Mouse (Mus musculus): ENCODE measurements around the gene Mb. TPM values are rescaled to one million over a fixed set of nuclear protein-coding genes. Genes with fewer than 3 reads are reported as not detected.

Mb gene
- polyA plus RNA-seq, 1 experiment from 2014 or later = 0.39 TPM

DNA sequence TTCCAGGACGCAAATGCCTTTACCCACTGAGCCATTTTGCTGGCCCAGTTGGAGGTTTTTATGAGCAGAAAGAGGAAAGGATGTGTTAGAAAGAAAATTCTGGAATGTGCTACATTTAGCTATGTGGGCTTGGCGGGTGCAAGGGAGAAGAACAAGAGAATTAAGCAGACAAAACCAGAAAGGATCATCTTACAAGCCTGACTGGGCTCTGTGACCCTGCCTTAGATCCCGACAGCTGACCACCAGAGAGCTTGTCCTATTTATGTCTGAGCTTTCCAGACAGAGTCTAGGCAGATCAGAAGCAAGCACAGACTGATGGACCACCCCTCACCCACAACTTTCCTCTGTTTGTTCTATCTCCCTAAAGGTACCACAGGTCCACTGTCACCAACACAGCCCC, 19.2 kb downstream of the Mb start:
- no peak for ATAC-seq (ENCODE audit: insufficient number of reproducible peaks, insufficient read depth, low FRiP score, low read depth)

GRCm38 (mm10) chr15:77029331-77029991, 21.0 kb downstream of the Mb start:
- Histone ChIP-seq H3K9me3 (ENCODE audit: control insufficient read depth, low read depth, low read length) (no peaks in the 10 kb centered on the region), H3K9ac (replicated peaks; ENCODE audit: low read depth, low read length) (no peak overlapping the region), H3K4me1 (ENCODE audit: control insufficient read depth, insufficient read depth, low read length) (no peaks in the 10 kb centered on the region), H3K36me3 (ENCODE audit: control insufficient read depth, insufficient read depth, low read length) (no peaks in the 10 kb centered on the region), H3K27ac (ENCODE audit: low read length) (no peak overlapping the region; the same call in 1 of the 2 replicates), H3K4me3 (ENCODE audit: low read depth, low read length) (no peak overlapping the region), H3K4me2 (replicated peaks; ENCODE audit: low read depth, low read length) (no peak overlapping the region), H3K27me3 (ENCODE audit: control insufficient read depth, insufficient read depth, low read length) (no peaks in the 10 kb centered on the region)
- peak; percentile 51; the same call in 1 of the 2 replicates for ATAC-seq (ENCODE audit: insufficient number of reproducible peaks, insufficient read depth, low FRiP score, low read depth)
- WGBS = 24% methylated on average over 7 of the region's 7 CpGs

More for the DNA sequence above, 19.2 kb downstream of the Mb start:
- Histone ChIP-seq H3K36me3 (ENCODE audit: control insufficient read depth, insufficient read depth, low read length) (no peaks in the 10 kb centered on the region), H3K4me1 (ENCODE audit: control insufficient read depth, insufficient read depth, low read length) (peaks cover 14% of the 10 kb centered on the region), H3K9ac (replicated peaks; ENCODE audit: low read depth, low read length) (no peak overlapping the region), H3K4me3 (ENCODE audit: low read depth, low read length) (no peak overlapping the region), H3K9me3 (ENCODE audit: control insufficient read depth, low read depth, low read length) (no peaks in the 10 kb centered on the region), H3K27ac (ENCODE audit: low read length) (no peak overlapping the region), H3K27me3 (ENCODE audit: control insufficient read depth, insufficient read depth, low read length) (no peaks in the 10 kb centered on the region), H3K4me2 (replicated peaks; ENCODE audit: low read depth, low read length) (no peak overlapping the region)
- WGBS = 58% methylated on average over 3 of the region's 3 CpGs

GRCm38 (mm10) chr15:77027675-77028074, 22.8 kb downstream of the Mb start:
- ATAC-seq (ENCODE audit: insufficient number of reproducible peaks, insufficient read depth, low FRiP score, low read depth) = no peak
- H3K4me3 ChIP-seq (ENCODE audit: low read depth, low read length) = no peak overlapping the region
- no peaks in the 10 kb centered on the region for H3K36me3 ChIP-seq (ENCODE audit: control insufficient read depth, insufficient read depth, low read length)
- H3K9me3 ChIP-seq (ENCODE audit: control insufficient read depth, low read depth, low read length) = no peaks in the 10 kb centered on the region
- 70% methylated on average over 6 of the region's 6 CpGs for WGBS
- no peak overlapping the region for H3K27ac ChIP-seq (ENCODE audit: low read length)
- no peak overlapping the region for H3K4me2 ChIP-seq (replicated peaks; ENCODE audit: low read depth, low read length)
- H3K4me1 ChIP-seq (ENCODE audit: control insufficient read depth, insufficient read depth, low read length) = peaks cover 1% of the 10 kb centered on the region; the same call in 1 of the 2 replicates
- no peaks in the 10 kb centered on the region for H3K27me3 ChIP-seq (ENCODE audit: control insufficient read depth, insufficient read depth, low read length)
- H3K9ac ChIP-seq (replicated peaks; ENCODE audit: low read depth, low read length) = no peak overlapping the region

GRCm38 (mm10) chr15:77027117-77027516, 23.4 kb downstream of the Mb start:
- Histone ChIP-seq H3K4me2 (replicated peaks; ENCODE audit: low read depth, low read length) (no peak overlapping the region), H3K9me3 (ENCODE audit: control insufficient read depth, low read depth, low read length) (no peaks in the 10 kb centered on the region), H3K9ac (replicated peaks; ENCODE audit: low read depth, low read length) (no peak overlapping the region), H3K27ac (ENCODE audit: low read length) (no peak overlapping the region), H3K36me3 (ENCODE audit: control insufficient read depth, insufficient read depth, low read length) (no peaks in the 10 kb centered on the region), H3K27me3 (ENCODE audit: control insufficient read depth, insufficient read depth, low read length) (no peaks in the 10 kb centered on the region), H3K4me1 (ENCODE audit: control insufficient read depth, insufficient read depth, low read length) (peaks cover 4% of the 10 kb centered on the region; the same call in 1 of the 2 replicates), H3K4me3 (ENCODE audit: low read depth, low read length) (no peak overlapping the region)
- 87% methylated on average over 3 of the region's 3 CpGs for WGBS
- ATAC-seq (ENCODE audit: insufficient number of reproducible peaks, insufficient read depth, low FRiP score, low read depth) = no peak

DNA sequence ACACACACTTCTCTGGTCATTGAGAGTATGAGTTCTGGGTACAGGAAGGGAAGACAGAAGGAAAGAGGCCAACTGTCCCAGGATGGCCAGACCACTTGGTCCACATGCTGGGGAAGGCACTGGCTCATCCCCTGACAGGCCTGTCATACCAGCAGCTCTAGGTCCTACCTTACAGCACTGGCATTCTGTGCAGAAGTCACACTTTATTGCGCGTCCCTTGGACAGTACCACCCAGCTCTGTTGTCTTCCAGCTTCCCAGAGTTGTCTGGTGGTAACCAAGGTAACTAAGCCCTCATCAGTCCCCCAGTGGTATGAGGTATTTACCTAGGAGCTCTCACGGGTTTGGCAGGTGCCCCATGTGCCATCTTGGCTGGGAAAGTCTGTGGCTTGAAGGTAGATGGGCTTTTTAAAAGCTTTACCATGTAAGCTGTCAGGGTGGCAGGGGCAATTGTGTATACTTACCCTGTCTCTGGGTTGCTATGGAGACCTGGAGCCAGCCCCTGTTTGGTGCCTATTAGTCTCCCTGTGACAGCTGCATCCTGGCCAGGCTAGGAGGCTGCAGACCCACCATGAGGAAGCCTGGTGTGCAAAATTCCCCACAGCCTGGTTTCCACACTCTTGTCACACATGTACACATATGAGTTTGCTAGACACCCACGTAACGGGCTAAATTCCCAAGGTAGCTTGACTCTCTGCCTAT, 24.4 kb downstream of the Mb start:
- no peaks in the 10 kb centered on the region for H3K9me3 ChIP-seq (ENCODE audit: control insufficient read depth, low read depth, low read length)
- peaks cover 4% of the 10 kb centered on the region; the same call in 1 of the 2 replicates for H3K4me1 ChIP-seq (ENCODE audit: control insufficient read depth, insufficient read depth, low read length)
- WGBS = 66% methylated on average over 5 of the region's 5 CpGs
- no peaks in the 10 kb centered on the region for H3K36me3 ChIP-seq (ENCODE audit: control insufficient read depth, insufficient read depth, low read length)
- no peak overlapping the region for H3K27ac ChIP-seq (ENCODE audit: low read length)
- H3K9ac ChIP-seq (replicated peaks; ENCODE audit: low read depth, low read length) = no peak overlapping the region
- H3K27me3 ChIP-seq (ENCODE audit: control insufficient read depth, insufficient read depth, low read length) = no peaks in the 10 kb centered on the region
- no peak for ATAC-seq (ENCODE audit: insufficient number of reproducible peaks, insufficient read depth, low FRiP score, low read depth)
- H3K4me2 ChIP-seq (replicated peaks; ENCODE audit: low read depth, low read length) = no peak overlapping the region
- no peak overlapping the region for H3K4me3 ChIP-seq (ENCODE audit: low read depth, low read length)

- Histone ChIP-seq H3K4me1 (ENCODE audit: control insufficient read depth, insufficient read depth, low read length) (peaks cover 4% of the 10 kb centered on the region; the same call in 1 of the 2 replicates), H3K9ac (replicated peaks; ENCODE audit: low read depth, low read length) (no peak overlapping the region), H3K36me3 (ENCODE audit: control insufficient read depth, insufficient read depth, low read length) (no peaks in the 10 kb centered on the region), H3K4me3 (ENCODE audit: low read depth, low read length) (no peak overlapping the region), H3K27ac (ENCODE audit: low read length) (no peak overlapping the region), H3K4me2 (replicated peaks; ENCODE audit: low read depth, low read length) (no peak overlapping the region), H3K9me3 (ENCODE audit: control insufficient read depth, low read depth, low read length) (no peaks in the 10 kb centered on the region), H3K27me3 (ENCODE audit: control insufficient read depth, insufficient read depth, low read length) (no peaks in the 10 kb centered on the region)
- WGBS = 81% methylated on average over 5 of the region's 5 CpGs
- no peak for ATAC-seq (ENCODE audit: insufficient number of reproducible peaks, insufficient read depth, low FRiP score, low read depth)
Measured at GRCm38 (mm10) chr15:77022401-77022957, 28.0 kb downstream of the Mb start.

- Histone ChIP-seq H3K27me3 (ENCODE audit: control insufficient read depth, insufficient read depth, low read length) (no peaks in the 10 kb centered on the region), H3K9me3 (ENCODE audit: control insufficient read depth, low read depth, low read length) (no peaks in the 10 kb centered on the region), H3K36me3 (ENCODE audit: control insufficient read depth, insufficient read depth, low read length) (no peaks in the 10 kb centered on the region), H3K27ac (ENCODE audit: low read length) (no peak overlapping the region), H3K4me1 (ENCODE audit: control insufficient read depth, insufficient read depth, low read length) (peaks cover 4% of the 10 kb centered on the region; the same call in 1 of the 2 replicates), H3K4me2 (replicated peaks; ENCODE audit: low read depth, low read length) (no peak overlapping the region), H3K9ac (replicated peaks; ENCODE audit: low read depth, low read length) (no peak overlapping the region), H3K4me3 (ENCODE audit: low read depth, low read length) (no peak overlapping the region)
- no peak for ATAC-seq (ENCODE audit: insufficient number of reproducible peaks, insufficient read depth, low FRiP score, low read depth)
- WGBS = 72% methylated on average over 4 of the region's 4 CpGs
Measured at GRCm38 (mm10) chr15:77021851-77022250, 28.6 kb downstream of the Mb start.

DNA sequence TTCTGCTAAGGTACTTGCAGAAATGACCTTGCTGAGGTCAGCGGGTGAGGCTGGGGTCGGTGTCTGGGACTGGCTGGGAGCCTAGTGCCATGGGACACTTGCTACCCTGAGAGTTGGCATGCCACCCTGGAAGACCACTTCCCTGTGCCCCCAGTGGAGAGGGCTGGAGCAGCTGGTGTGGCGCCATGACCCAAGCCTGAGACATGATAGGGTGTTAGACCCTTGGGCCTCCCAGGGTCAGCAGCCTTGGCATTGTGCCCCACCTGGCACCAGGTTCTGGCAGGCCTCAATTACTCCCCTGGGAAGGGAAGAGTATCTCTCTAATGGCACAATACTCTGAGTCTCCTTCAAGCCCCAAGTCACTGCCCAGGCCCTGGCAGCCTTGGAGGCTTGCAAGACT, 29.4 kb downstream of the Mb start:
- H3K27ac ChIP-seq (ENCODE audit: low read length) = no peak overlapping the region
- H3K9ac ChIP-seq (replicated peaks; ENCODE audit: low read depth, low read length) = no peak overlapping the region
- no peak for ATAC-seq (ENCODE audit: insufficient number of reproducible peaks, insufficient read depth, low FRiP score, low read depth)
- no peaks in the 10 kb centered on the region for H3K9me3 ChIP-seq (ENCODE audit: control insufficient read depth, low read depth, low read length)
- 76% methylated on average over 3 of the region's 3 CpGs for whole genome bisulfite sequencing
- H3K36me3 ChIP-seq (ENCODE audit: control insufficient read depth, insufficient read depth, low read length) = no peaks in the 10 kb centered on the region
- no peak overlapping the region for H3K4me3 ChIP-seq (ENCODE audit: low read depth, low read length)
- no peak overlapping the region for H3K4me2 ChIP-seq (replicated peaks; ENCODE audit: low read depth, low read length)
- H3K4me1 ChIP-seq (ENCODE audit: control insufficient read depth, insufficient read depth, low read length) = peaks cover 4% of the 10 kb centered on the region; the same call in 1 of the 2 replicates
- H3K27me3 ChIP-seq (ENCODE audit: control insufficient read depth, insufficient read depth, low read length) = no peaks in the 10 kb centered on the region

Measured in stomach, embryonic 14.5 days (tissue).